Mouse (Mus musculus) lung, embryonic 16.5 days (tissue): Measurements from ENCODE around the gene Cep55. TPM values are rescaled to one million over a fixed set of nuclear protein-coding genes. Genes with fewer than 3 reads are reported as not detected.
A peak's percentile ranks its signal among the peaks of the same experiment; 100 is the strongest.

Source experiments
- ATAC-seq: fragments of 200-750 bp; cut with Nextera tagmentation; 2 replicates; pipeline ENCODE4 v1.8.0; 2017; ENCODE audit warnings: low read depth, mild to moderate bottlenecking, moderate library complexity
- H3K27ac ChIP-seq: fragments of 300-500 bp; sonication (generic); 2 replicates; pipeline ENCODE4 v1.5.1; 2014; ENCODE audit warnings: mild to moderate bottlenecking, control low read depth, low read length
- H3K27me3 ChIP-seq: fragments of 300-500 bp; sonication (generic); 2 replicates; pipeline ENCODE4 v1.6.1; 2014; ENCODE audit warnings: low read depth, low read length, mixed read lengths; ENCODE audit not compliant: control insufficient read depth, insufficient read depth
- H3K36me3 ChIP-seq: fragments of 300-500 bp; sonication (generic); 2 replicates; pipeline ENCODE4 v1.6.1; 2014; ENCODE audit warnings: low read length; ENCODE audit not compliant: control insufficient read depth, insufficient read depth
- H3K4me1 ChIP-seq: fragments of 300-500 bp; sonication (generic); replicated peaks from 2 replicates; pipeline ENCODE4 v1.6.1; 2014; ENCODE audit warnings: low read length, mixed read lengths; ENCODE audit not compliant: control insufficient read depth, insufficient read depth
- H3K4me2 ChIP-seq: fragments of 300-500 bp; sonication (generic); 2 replicates; pipeline ENCODE4 v1.6.1; 2014; ENCODE audit warnings: low read depth, low read length, control low read depth
- H3K4me3 ChIP-seq: fragments of 300-500 bp; sonication (generic); 2 replicates; pipeline ENCODE4 v1.5.1; 2014; ENCODE audit warnings: mild to moderate bottlenecking, low read length, control low read depth
- H3K9ac ChIP-seq: fragments of 300-500 bp; sonication (generic); 2 replicates; pipeline ENCODE4 v1.6.1; 2014; ENCODE audit warnings: low read length, control low read depth
- H3K9me3 ChIP-seq: fragments of 300-500 bp; sonication (generic); 2 replicates; pipeline ENCODE4 v1.6.1; 2016; ENCODE audit warnings: low read length; ENCODE audit not compliant: control insufficient read depth
- WGBS: fragments of 180-500 bp; shearing (Covaris S2); extraction: QIAGEN DNeasy Blood & Tissue Kit; methylation state at CpG from one replicate; pipeline ENCODE4 v1.1.7; 2014; 5-methylcytosine and 5-hydroxymethylcytosine counted together
- polyA plus RNA-seq: library from polyadenylated mRNA; unstranded; fragments of >200 nt; fragmentation: Nextera tagmentation; extraction: Ambion mirVana; gene quantifications from 2 replicates; pipeline ENCODE4 v1.2.1, GENCODE M21; 2015

Cep55 gene
- 44.5 and 46.8 TPM in 2 replicates for polyA plus RNA-seq

- H3K27me3 ChIP-seq, result no peaks in the 10 kb centered on the region
- H3K9me3 ChIP-seq, result no peaks in the 10 kb centered on the region
- peak within 1 kb of the TSS; percentile 76 for H3K9ac ChIP-seq
- ATAC-seq, result peak; percentile 97
- H3K4me3 ChIP-seq, result peak within 1 kb of the TSS; percentile 67
- peaks cover 16% of the 10 kb centered on the region for H3K4me1 ChIP-seq
- peak within 1 kb of the TSS; percentile 64 for H3K27ac ChIP-seq
- peak within 1 kb of the TSS; percentile 76 for H3K4me2 ChIP-seq
- WGBS, result 2% methylated on average over 35 of the region's 36 CpGs
- H3K36me3 ChIP-seq, result peaks cover 12% of the 10 kb centered on the region
These were observed at the start of gene Cep55 for GRCm38 (mm10) chr19:38054720-38055192. Cep55 (plus strand) TSS chr19:38055011.

- no peak for ATAC-seq
These were observed 43.4 kb upstream of the Cep55 start for GRCm38 (mm10) chr19:38011379-38011778.

GRCm38 (mm10) chr19:38014443-38014842, 40.4 kb upstream of the Cep55 start:
- no peak for ATAC-seq
- Histone ChIP-seq H3K36me3 (no peaks in the 10 kb centered on the region), H3K4me3 (no peak overlapping the region), H3K27ac (peak overlapping the region; percentile 86; the same call in 1 of the 2 replicates), H3K4me2 (no peak overlapping the region), H3K9ac (no peak overlapping the region), H3K27me3 (no peaks in the 10 kb centered on the region), H3K9me3 (no peaks in the 10 kb centered on the region), H3K4me1 (peaks cover 10% of the 10 kb centered on the region; the same call in 1 of the 2 replicates)
- WGBS, result 58% methylated on average over 5 of the region's 5 CpGs

More at GRCm38 (mm10) chr19:38011379-38011778, 43.4 kb upstream of the Cep55 start:
- no peak overlapping the region for H3K27ac ChIP-seq
- no peak overlapping the region for H3K4me3 ChIP-seq
- 81% methylated on average over 1 of the region's 1 CpGs for WGBS
- peaks cover 7% of the 10 kb centered on the region; the same call in 1 of the 2 replicates for H3K4me1 ChIP-seq
- no peak overlapping the region for H3K9ac ChIP-seq
- H3K36me3 ChIP-seq, result no peaks in the 10 kb centered on the region
- no peaks in the 10 kb centered on the region for H3K27me3 ChIP-seq
- no peak overlapping the region for H3K4me2 ChIP-seq
- H3K9me3 ChIP-seq, result no peaks in the 10 kb centered on the region

- Histone ChIP-seq H3K27me3 (no peaks in the 10 kb centered on the region), H3K36me3 (no peaks in the 10 kb centered on the region), H3K9ac (no peak overlapping the region), H3K4me3 (no peak overlapping the region), H3K4me2 (no peak overlapping the region), H3K9me3 (no peaks in the 10 kb centered on the region), H3K4me1 (peaks cover 10% of the 10 kb centered on the region; the same call in 1 of the 2 replicates), H3K27ac (peak overlapping the region; percentile 86)
- WGBS, result 0% methylated on average over 1 of the region's 1 CpGs
- peak; percentile 99 for ATAC-seq
These were observed 39.5 kb upstream of the Cep55 start for GRCm38 (mm10) chr19:38015180-38015872.

GRCm38 (mm10) chr19:38015873-38016254, 38.9 kb upstream of the Cep55 start:
- H3K9ac ChIP-seq, result no peak overlapping the region
- ATAC-seq, result peak; percentile 40
- no peaks in the 10 kb centered on the region for H3K9me3 ChIP-seq
- H3K4me3 ChIP-seq, result no peak overlapping the region
- H3K27me3 ChIP-seq, result no peaks in the 10 kb centered on the region
- peaks cover 10% of the 10 kb centered on the region; the same call in 1 of the 2 replicates for H3K4me1 ChIP-seq
- H3K27ac ChIP-seq, result peak overlapping the region; percentile 82
- 44% methylated on average over 1 of the region's 1 CpGs for WGBS
- H3K4me2 ChIP-seq, result 0 out of 2 replicates have a peak overlapping the region, but pooled peaks have one; percentile 0
- H3K36me3 ChIP-seq, result no peaks in the 10 kb centered on the region

- Histone ChIP-seq H3K4me1 (peaks cover 31% of the 10 kb centered on the region), H3K36me3 (peaks cover 2% of the 10 kb centered on the region), H3K27me3 (no peaks in the 10 kb centered on the region), H3K27ac (no peak overlapping the region), H3K4me2 (no peak overlapping the region), H3K9me3 (no peaks in the 10 kb centered on the region), H3K4me3 (no peak overlapping the region), H3K9ac (no peak overlapping the region)
- ATAC-seq, result no peak
- 42% methylated on average over 4 of the region's 4 CpGs for WGBS
These were observed 32.1 kb upstream of the Cep55 start for GRCm38 (mm10) chr19:38022710-38023109.

GRCm38 (mm10) chr19:38023603-38024002, 31.2 kb upstream of the Cep55 start:
- peaks cover 2% of the 10 kb centered on the region for H3K36me3 ChIP-seq
- peaks cover 39% of the 10 kb centered on the region for H3K4me1 ChIP-seq
- 76% methylated on average over 4 of the region's 4 CpGs for WGBS
- no peaks in the 10 kb centered on the region for H3K9me3 ChIP-seq
- H3K27me3 ChIP-seq, result no peaks in the 10 kb centered on the region
- no peak overlapping the region for H3K9ac ChIP-seq
- no peak overlapping the region for H3K27ac ChIP-seq
- ATAC-seq, result no peak
- H3K4me3 ChIP-seq, result no peak overlapping the region
- no peak overlapping the region for H3K4me2 ChIP-seq

- H3K27ac ChIP-seq, result peak overlapping the region; percentile 95
- H3K27me3 ChIP-seq, result no peaks in the 10 kb centered on the region
- peak; percentile 80 for ATAC-seq
- peaks cover 57% of the 10 kb centered on the region for H3K4me1 ChIP-seq
- H3K36me3 ChIP-seq, result peaks cover 2% of the 10 kb centered on the region
- WGBS, result 39% methylated on average over 6 of the region's 9 CpGs
- H3K9me3 ChIP-seq, result no peaks in the 10 kb centered on the region
- 0 out of 2 replicates have a peak overlapping the region, but pooled peaks have one; percentile 4 for H3K4me3 ChIP-seq
- H3K9ac ChIP-seq, result peak overlapping the region; percentile 43; the same call in 1 of the 2 replicates
- peak overlapping the region; percentile 23 for H3K4me2 ChIP-seq
These were observed 29.4 kb upstream of the Cep55 start for GRCm38 (mm10) chr19:38025254-38026041.

- Histone ChIP-seq H3K4me1 (peaks cover 63% of the 10 kb centered on the region), H3K27ac (peak overlapping the region; percentile 95), H3K27me3 (no peaks in the 10 kb centered on the region), H3K9me3 (no peaks in the 10 kb centered on the region), H3K4me2 (peak overlapping the region; percentile 22), H3K9ac (peak overlapping the region; percentile 16; the same call in 1 of the 2 replicates), H3K4me3 (no peak overlapping the region), H3K36me3 (peaks cover 2% of the 10 kb centered on the region)
- no peak for ATAC-seq
- 28% methylated on average over 8 of the region's 8 CpGs for WGBS
These were observed 28.6 kb upstream of the Cep55 start for GRCm38 (mm10) chr19:38026211-38026624.
